Mouse (Mus musculus) cerebellum, postnatal 10 days (tissue): ENCODE measurements around the gene Cadps.

Experiments
- DNase-seq, 2 experiments: peaks; one replicate each; pipeline ENCODE4 v3.0.0; 2021; ENCODE audit warnings: mixed read lengths in 2 of 2

The Cadps gene

GRCm38 (mm10) chr14:12338811-12339565 is 483.9 kb downstream of the Cadps start:
- no peak for DNase-seq

- DNase-seq, result peak; percentile 14 to 25
These were observed 484.7 kb downstream of the Cadps start for GRCm38 (mm10) chr14:12337998-12338809.

- DNase-seq, result peak in 1 of 2 experiments; percentile 6
These were observed 485.4 kb downstream of the Cadps start for GRCm38 (mm10) chr14:12337421-12337997.

- peak; percentile 88 for DNase-seq
These were observed 488.0 kb downstream of the Cadps start for GRCm38 (mm10) chr14:12334925-12335324.

- no peak for DNase-seq
These were observed 489.3 kb downstream of the Cadps start for GRCm38 (mm10) chr14:12333622-12334021.
